11 mouse cellular contexts compared by ENCODE assay signal in the genomic region with DNA sequence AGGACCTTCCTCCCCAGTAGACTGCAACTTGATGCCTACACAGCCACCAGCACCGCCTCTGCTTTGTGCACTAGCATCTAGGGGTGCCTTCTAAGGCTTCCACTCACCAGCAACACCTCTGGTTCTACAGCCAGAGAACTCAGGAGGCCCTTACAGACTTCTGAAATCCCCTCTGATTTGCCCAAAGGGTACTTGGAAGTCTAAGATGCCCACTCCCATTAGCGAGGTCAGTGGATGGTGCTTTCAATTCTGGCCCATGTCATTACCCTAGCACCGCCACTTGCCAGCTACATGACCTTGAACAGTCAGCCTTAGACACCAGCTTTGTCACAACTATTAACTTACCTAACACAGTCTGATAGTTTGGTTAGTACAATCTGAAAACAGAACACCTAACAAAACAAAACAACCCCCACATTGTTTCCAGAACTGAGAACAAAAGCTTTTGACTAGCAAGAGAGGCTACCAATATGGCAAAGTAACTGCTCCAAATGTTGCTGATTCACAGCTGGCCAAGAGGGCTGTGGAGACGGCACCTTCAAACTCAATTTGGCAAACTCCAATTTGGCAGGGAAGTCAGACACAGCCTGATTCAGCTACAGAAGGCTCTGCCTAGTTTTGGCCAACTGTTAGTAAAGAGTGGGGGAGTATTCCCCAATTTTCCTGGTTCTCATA. TPM values are rescaled to one million over a fixed set of nuclear protein-coding genes. Genes with fewer than 3 reads are reported as not detected.
DNase-seq lines count a peak whose midpoint lies in the region; ATAC-seq and TF ChIP-seq lines count a peak whose summit lies in the region.
"Had no signal": no experiment of that assay in that cellular context is flagged by ENCODE, and none has a peak within 500 bp of the region (broad histone marks: within the 10 kb centered on the region; RNA-seq: fewer than 3 reads in every experiment).

No protein-coding gene starts in this region.

- no peak overlapping the region for H3K4me2 ChIP-seq in forebrain, embryonic 12.5 days
- peak overlapping the region; percentile 70; the same call in 1 of the 2 replicates for H3K4me2 ChIP-seq in kidney, postnatal 0 days (ENCODE audit: low read length)
- H3K4me2 ChIP-seq: stomach, embryonic 15.5 days had no signal

- H3K4me3 ChIP-seq in forebrain, embryonic 12.5 days (replicated peaks) = no peak overlapping the region
- H3K4me3 ChIP-seq in forebrain, embryonic 10.5 days = no peak overlapping the region
- no peak overlapping the region for H3K4me3 ChIP-seq in kidney, postnatal 0 days (replicated peaks; ENCODE audit: low read depth, low read length)
- H3K4me3 ChIP-seq: limb, embryonic 10.5 days; stomach, embryonic 15.5 days had no signal

- 0 out of 2 replicates have a peak overlapping the region, but pooled peaks have one; percentile 29 for H3K9ac ChIP-seq in forebrain, embryonic 12.5 days
- H3K9ac ChIP-seq in kidney, postnatal 0 days (ENCODE audit: low read depth, low read length) = 0 out of 2 replicates have a peak overlapping the region, but pooled peaks have one; percentile 33
- H3K9ac ChIP-seq: stomach, embryonic 15.5 days had no signal

- no peaks in the 10 kb centered on the region for H3K27me3 ChIP-seq in forebrain, embryonic 12.5 days
- H3K27me3 ChIP-seq in forebrain, embryonic 10.5 days (ENCODE audit: poor library complexity, severe bottlenecking) = no peaks in the 10 kb centered on the region
- no peaks in the 10 kb centered on the region for H3K27me3 ChIP-seq in kidney, postnatal 0 days (ENCODE audit: insufficient read depth, low read length)
- H3K27me3 ChIP-seq: stomach, embryonic 15.5 days had no signal

- TF ChIP-seq CTCF in kidney, postnatal 0 days (IDR thresholded peaks at IDR 0.05; ENCODE audit: low read depth) = no peak

- H3K9me3 ChIP-seq in forebrain, embryonic 12.5 days = no peaks in the 10 kb centered on the region
- H3K9me3 ChIP-seq in forebrain, embryonic 10.5 days = no peaks in the 10 kb centered on the region
- H3K9me3 ChIP-seq in kidney, postnatal 0 days (replicated peaks; ENCODE audit: low read length) = no peaks in the 10 kb centered on the region
- H3K9me3 ChIP-seq: limb, embryonic 10.5 days; stomach, embryonic 15.5 days had no signal

- no peak for ATAC-seq in forebrain, embryonic 12.5 days (ENCODE audit: low FRiP score)
- no peak for ATAC-seq in kidney, postnatal 0 days (replicated peaks; ENCODE audit: low FRiP score, low read depth)
- no peak for ATAC-seq in erythroid progenitor cell, adult 5-6 weeks (replicated peaks; ENCODE audit: low FRiP score, poor library complexity, severe bottlenecking)

- H3K36me3 ChIP-seq in forebrain, embryonic 12.5 days (replicated peaks) = peaks cover 14% of the 10 kb centered on the region
- peaks cover 32% of the 10 kb centered on the region for H3K36me3 ChIP-seq in forebrain, embryonic 10.5 days (replicated peaks)
- H3K36me3 ChIP-seq in kidney, postnatal 0 days (ENCODE audit: insufficient read depth, low read length) = peaks cover 23% of the 10 kb centered on the region

- intact Hi-C loops in left cerebral cortex, postnatal 36 days (cut with DNase I) = loop anchor here (5.0 kb wide), 1 partner anchor 106 kb away; no protein-coding TSS in a partner anchor

- H3K4me1 ChIP-seq in forebrain, embryonic 12.5 days = peaks cover 81% of the 10 kb centered on the region
- peaks cover 83% of the 10 kb centered on the region for H3K4me1 ChIP-seq in forebrain, embryonic 10.5 days
- peaks cover 36% of the 10 kb centered on the region for H3K4me1 ChIP-seq in kidney, postnatal 0 days (replicated peaks; ENCODE audit: insufficient read depth, low read length)

- H3K27ac ChIP-seq in forebrain, embryonic 12.5 days = no peak overlapping the region
- no peak overlapping the region for H3K27ac ChIP-seq in forebrain, embryonic 10.5 days
- peak overlapping the region; percentile 62 for H3K27ac ChIP-seq in kidney, postnatal 0 days
- H3K27ac ChIP-seq: stomach, embryonic 15.5 days had no signal

- DNase-seq in forebrain, embryonic 10.5 days (ENCODE audit: extremely low spot score, low spot score) = no peak
- DNase-seq in kidney, postnatal 0 days (ENCODE audit: low spot score) = no peak
- DNase-seq in kidney, postnatal 36 days = no peak
- DNase-seq in NIH3T3 (ENCODE audit: low read depth) = peak; percentile 44
- peak; percentile 24 for DNase-seq in induced T-regulatory cell, adult 2 months (ENCODE audit: low read depth)
- DNase-seq in left cerebral cortex, postnatal 36 days (ENCODE audit: low spot score in 2 of 2) = no peak
- DNase-seq: right cerebral cortex, adult 18-20 months had no signal

- 74% methylated on average over 4 of the region's 4 CpGs for WGBS in forebrain, embryonic 12.5 days
- WGBS in forebrain, embryonic 10.5 days = 80% methylated on average over 4 of the region's 4 CpGs
- WGBS in kidney, postnatal 0 days = 68% methylated on average over 4 of the region's 4 CpGs

RNA-seq across cellular contexts. Expression of a gene that starts 6.1 kb away (rescaled TPM):
- 45.0 and 51.5 TPM in 2 replicates for polyA plus RNA-seq in forebrain, embryonic 12.5 days (2016; fragmentation: Nextera tagmentation; extraction: Ambion mirVana)
- 42.8 and 48.2 TPM in 2 replicates for polyA plus RNA-seq in forebrain, embryonic 10.5 days (2016; fragmentation: Nextera tagmentation; extraction: Ambion mirVana)
- 731 and 809 TPM in 2 replicates for polyA plus RNA-seq in kidney, postnatal 0 days (2015; fragmentation: Nextera tagmentation; extraction: Ambion mirVana)
- 1,000 to 10,000 TPM; 1,016 to 1,239 TPM for total RNA-seq in left cerebral cortex, postnatal 36 days (2021)
- 54.1 and 59.9 TPM in 2 replicates for total RNA-seq in erythroid progenitor cell, adult 5-6 weeks (2015; ENCODE audit: low replicate concordance)
- 55.7 and 67.4 TPM in 2 replicates for total RNA-seq in erythroid progenitor cell, adult 5-6 weeks (2017; ENCODE audit: low replicate concordance)

Comparison
In these comparisons a context has a peak if more than half of its experiments do, and no peak if none do; other contexts are left out.
1. DNase-seq: peak in NIH3T3 (single experiment) and induced T-regulatory cell, adult 2 months (single experiment); none in forebrain, embryonic 10.5 days (single experiment), kidney, postnatal 0 days (single experiment), kidney, postnatal 36 days (0 of 2) and left cerebral cortex, postnatal 36 days (0 of 2).
2. RNA of a gene that starts 6.1 kb away (polyA plus RNA-seq): 731 to 809 TPM in kidney, postnatal 0 days; 45.0 to 51.5 TPM in forebrain, embryonic 12.5 days and 42.8 to 48.2 TPM in forebrain, embryonic 10.5 days; every median in the first group is over 10 times any median in the second.